Mouse (Mus musculus) urinary bladder, postnatal 14 days (tissue): Measurements from ENCODE around the gene Car10.

Experiments used
- DNase-seq: peaks from one replicate; pipeline ENCODE4 v3.0.0; 2021; ENCODE audit warnings: low spot score

Car10 gene

GRCm38 (mm10) chr11:93172430-93172829, 74.6 kb downstream of the Car10 start:
- DNase-seq, result no peak

GRCm38 (mm10) chr11:93173533-93174308, 75.9 kb downstream of the Car10 start:
- DNase-seq, result no peak

- no peak for DNase-seq
Measured at GRCm38 (mm10) chr11:93185477-93185876, 87.6 kb downstream of the Car10 start.

- DNase-seq, result no peak
Measured at GRCm38 (mm10) chr11:93186163-93186562, 88.3 kb downstream of the Car10 start.

GRCm38 (mm10) chr11:93188621-93189020, 90.8 kb downstream of the Car10 start:
- peak; percentile 5 for DNase-seq

GRCm38 (mm10) chr11:93200046-93200445, 102.2 kb downstream of the Car10 start:
- DNase-seq, result no peak

- DNase-seq, result no peak
Measured at GRCm38 (mm10) chr11:93217457-93217856, 119.6 kb downstream of the Car10 start.

GRCm38 (mm10) chr11:93230057-93230456, 132.2 kb downstream of the Car10 start:
- no peak for DNase-seq

- DNase-seq, result no peak
Measured at GRCm38 (mm10) chr11:93249771-93250265, 152.0 kb downstream of the Car10 start.

- no peak for DNase-seq
Measured at GRCm38 (mm10) chr11:93251766-93252165, 153.9 kb downstream of the Car10 start.

- DNase-seq, result no peak
Measured at GRCm38 (mm10) chr11:93263979-93264378, 166.2 kb downstream of the Car10 start.

GRCm38 (mm10) chr11:93272016-93272415, 174.2 kb downstream of the Car10 start:
- no peak for DNase-seq

GRCm38 (mm10) chr11:93273906-93274305, 176.1 kb downstream of the Car10 start:
- no peak for DNase-seq

- no peak for DNase-seq
Measured at GRCm38 (mm10) chr11:93293661-93294060, 195.8 kb downstream of the Car10 start.

- no peak for DNase-seq
Measured at GRCm38 (mm10) chr11:93309981-93310380, 212.2 kb downstream of the Car10 start.

- DNase-seq, result no peak
Measured at GRCm38 (mm10) chr11:93337756-93338155, 239.9 kb downstream of the Car10 start.

- DNase-seq, result no peak
Measured at GRCm38 (mm10) chr11:93343961-93344360, 246.1 kb downstream of the Car10 start.

- DNase-seq, result no peak
Measured at GRCm38 (mm10) chr11:93344869-93345268, 247.0 kb downstream of the Car10 start.

- no peak for DNase-seq
Measured at GRCm38 (mm10) chr11:93361576-93361975, 263.7 kb downstream of the Car10 start.

GRCm38 (mm10) chr11:93364171-93364570, 266.3 kb downstream of the Car10 start:
- no peak for DNase-seq

- no peak for DNase-seq
Measured at GRCm38 (mm10) chr11:93367244-93367643, 269.4 kb downstream of the Car10 start.

GRCm38 (mm10) chr11:93367740-93368139, 269.9 kb downstream of the Car10 start:
- no peak for DNase-seq

- DNase-seq, result no peak
Measured at GRCm38 (mm10) chr11:93373697-93374354, 276.0 kb downstream of the Car10 start.
